Mouse (Mus musculus) thymus, postnatal 10 days (tissue): ENCODE data around the gene Traf4.
"Not testable (repeated sequence)": the region's sequence is repeated elsewhere in the genome, so short reads cannot be mapped to it uniquely, and the experiment has no call there.

Experiments used
- DNase-seq, 2 experiments: peaks; one replicate each; pipeline ENCODE4 v3.0.0; 2021; ENCODE audit warnings: low spot score in 2 of 2

Traf4 gene

DNA sequence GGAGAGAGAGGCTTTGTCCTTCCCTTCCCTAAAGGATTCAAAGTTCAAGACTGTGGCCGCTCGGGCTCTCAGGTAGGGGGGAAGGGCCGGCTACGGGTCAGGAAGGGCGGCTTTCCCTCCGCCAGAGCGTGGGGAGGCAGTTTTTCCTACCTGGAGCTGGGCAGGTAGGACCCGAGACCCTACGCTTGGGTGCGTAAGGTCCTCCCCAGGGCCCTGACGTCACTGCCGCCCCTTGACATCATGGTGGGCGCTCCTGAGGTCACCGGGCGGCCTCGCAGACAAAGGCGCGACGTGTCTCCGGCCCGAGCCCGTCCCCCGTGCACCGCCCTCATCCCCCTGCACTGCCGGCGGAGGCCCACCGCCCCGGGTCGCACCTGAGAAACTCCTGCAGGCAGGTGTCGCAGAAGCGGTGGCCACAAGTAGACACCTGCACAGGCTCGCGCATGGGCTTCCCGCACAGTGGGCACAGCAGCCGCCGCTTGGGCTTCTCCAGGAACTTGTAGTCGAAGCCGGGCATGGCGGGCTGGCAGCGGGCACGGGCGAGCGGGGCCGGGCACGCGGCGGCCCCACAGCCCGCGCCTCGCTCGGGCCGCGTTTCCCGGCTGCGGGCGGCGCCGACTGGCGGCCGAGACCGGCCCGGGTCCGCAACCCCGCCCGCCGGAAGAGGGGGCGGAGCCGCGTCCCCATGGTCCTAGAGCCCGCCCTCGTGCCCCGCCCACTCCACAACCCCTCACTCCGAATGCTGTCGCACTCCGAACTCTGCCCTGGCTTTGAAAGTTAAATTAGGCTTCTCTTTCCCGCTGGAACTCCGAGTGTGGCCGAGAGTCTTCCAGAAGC is at the start of gene Traf4:
Gene Traf4, minus strand, starts transcription at position 666 of the 837 bp plus-strand sequence.
- peak; percentile 75 to 88 for DNase-seq

DNA sequence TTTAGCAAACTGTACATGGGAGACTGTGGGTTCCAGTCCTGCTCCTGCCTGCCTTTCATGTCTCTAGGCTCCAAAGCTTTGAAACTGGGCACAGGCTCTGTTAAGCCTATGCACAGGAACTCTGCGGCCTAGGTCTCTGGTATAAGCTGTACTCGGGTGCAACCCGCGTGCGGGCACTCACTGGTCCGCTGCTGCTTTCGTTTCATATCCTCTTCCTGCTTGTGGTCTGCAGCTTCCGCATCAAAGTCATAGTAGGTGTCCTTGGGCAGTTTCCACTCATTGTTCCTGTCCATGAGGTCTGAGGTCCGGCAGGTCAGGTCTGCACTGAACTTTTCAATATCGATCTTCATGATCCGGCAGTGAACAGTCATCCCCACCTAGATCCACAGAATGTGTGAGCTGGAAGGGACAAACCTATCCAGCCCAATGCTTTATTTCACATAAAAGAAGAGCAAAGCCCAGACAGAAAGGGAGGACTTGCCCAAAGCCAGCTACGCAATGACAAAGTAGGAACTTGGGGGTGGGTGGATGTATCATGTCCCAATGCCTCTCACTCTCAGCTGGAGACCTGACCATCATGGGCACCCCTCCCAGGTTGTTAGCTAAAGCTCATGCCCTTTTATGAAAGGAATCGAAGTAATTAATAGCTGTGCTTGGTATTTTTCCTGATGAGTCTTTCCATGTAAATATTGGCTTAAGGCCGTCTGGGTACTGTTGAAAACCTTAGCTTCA is 47.9 kb upstream of the Traf4 start:
- DNase-seq = no peak

DNA sequence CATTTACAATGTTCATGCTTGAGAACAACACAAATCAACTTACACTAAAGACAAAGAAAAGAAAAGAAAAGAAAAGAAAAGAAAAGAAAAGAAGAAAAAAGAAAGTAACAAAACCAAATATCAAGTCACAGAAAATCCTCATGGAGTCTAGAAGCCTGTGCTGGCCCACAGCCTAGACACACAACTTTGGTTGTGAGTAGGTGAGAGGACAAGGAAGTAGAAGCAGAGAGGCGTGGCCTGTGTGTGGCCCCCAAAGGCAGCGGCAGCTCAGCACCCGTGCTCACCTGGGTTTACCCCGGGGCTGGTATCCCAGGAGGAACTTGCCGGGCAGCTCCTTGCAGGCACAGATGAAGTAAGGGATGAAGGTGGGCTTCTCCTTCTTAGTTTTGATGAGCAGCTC is 46.1 kb upstream of the Traf4 start:
- no peak for DNase-seq

DNA sequence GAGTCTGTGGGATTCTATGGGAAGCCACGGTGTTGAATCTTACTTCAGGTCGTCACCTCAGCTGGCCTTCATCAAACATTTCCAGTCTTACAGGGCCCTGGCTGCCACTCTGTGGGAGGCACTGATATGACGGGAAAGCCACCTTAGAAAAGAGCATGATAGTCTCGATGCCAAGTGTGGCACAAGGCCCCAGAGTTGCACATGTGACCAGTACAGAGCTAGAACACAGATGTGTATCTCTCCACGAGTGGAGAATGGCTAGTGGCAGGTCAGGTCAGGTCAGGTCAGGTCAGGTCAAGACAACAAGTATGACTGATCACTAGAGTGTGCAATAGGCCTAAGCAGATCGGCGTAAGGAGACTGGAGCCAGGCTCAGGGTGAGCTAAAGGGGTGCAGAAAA is 45.2 kb upstream of the Traf4 start:
- no peak for DNase-seq

DNA sequence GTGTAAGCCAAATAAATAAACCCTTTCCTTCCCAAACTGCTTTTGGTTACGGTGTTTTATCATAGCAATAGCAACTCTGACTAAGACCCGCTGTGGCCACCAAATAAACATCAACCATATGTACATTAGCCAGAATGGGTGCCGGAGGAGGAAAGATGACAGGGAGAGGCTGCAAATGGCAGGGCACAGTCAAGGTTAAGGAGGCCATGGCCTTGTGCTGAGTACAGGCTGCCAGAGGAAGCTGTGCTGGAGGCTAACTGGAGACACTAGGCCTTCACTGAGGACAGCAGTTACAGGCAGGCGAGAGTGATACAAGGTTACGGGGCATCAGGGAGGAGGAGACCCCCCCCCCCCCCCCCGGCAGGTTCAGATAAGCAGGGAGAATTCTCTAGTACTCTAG is 44.5 kb upstream of the Traf4 start:
- DNase-seq = no peak

DNA sequence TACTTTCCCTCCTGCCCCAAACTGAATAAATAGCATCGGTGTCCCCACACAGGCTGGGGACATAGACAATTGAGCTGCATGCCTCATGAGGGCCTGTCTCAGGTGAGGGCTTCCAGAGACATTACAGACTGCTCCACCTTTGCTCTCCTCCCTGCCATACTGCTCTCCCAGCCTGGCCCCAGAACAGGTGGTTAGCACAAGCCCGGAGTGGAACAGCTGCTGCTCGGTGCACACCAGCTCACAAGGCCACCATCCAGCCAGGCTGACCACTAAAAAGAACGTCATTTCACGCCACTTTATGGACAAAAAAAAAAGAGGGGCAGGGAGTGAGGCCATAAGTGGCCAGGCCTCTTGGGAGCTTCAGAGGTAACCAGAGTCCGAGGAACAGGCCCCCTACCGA is 41.8 kb upstream of the Traf4 start:
- DNase-seq = no peak

DNA sequence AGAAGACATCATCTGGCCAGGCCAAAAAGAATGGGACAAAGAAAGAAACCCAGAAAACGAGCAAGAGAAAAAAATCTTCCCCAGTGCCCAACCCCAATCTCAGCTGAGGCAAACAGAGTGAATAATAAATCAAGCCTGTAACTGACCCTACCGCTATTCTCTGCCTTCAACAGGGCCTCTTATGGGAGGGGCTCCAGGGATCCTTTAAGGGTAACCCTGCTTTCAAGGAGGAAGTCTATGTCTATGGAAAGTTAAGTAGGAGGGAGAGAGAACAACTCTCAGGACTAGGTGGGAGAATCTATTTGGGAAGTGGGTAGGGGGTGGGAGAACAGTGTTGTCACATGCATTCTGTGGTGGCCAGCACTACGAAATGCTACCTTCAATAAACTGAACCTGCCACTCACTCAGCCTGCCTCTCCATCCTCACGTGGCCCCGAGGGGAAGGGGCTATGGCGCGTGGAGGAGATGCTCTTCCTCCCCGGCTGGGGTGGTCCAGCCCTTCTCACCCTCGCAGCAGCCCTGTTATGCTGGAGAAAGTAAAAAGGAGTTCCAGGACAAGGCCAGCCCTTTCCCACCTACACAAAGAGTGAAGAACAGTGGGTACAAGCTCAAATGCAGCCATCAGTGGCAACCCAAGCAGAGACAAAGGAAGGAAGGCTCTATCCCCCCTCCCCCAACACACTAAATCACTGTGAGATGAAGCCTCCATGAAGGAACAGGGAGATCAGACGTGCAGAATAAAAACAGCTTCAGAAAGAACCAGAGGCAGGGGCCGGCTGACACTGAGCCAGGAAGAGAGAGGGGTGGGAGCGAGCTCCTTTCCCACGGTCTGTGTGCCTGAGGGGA is 40.2 kb upstream of the Traf4 start:
- no peak for DNase-seq

DNA sequence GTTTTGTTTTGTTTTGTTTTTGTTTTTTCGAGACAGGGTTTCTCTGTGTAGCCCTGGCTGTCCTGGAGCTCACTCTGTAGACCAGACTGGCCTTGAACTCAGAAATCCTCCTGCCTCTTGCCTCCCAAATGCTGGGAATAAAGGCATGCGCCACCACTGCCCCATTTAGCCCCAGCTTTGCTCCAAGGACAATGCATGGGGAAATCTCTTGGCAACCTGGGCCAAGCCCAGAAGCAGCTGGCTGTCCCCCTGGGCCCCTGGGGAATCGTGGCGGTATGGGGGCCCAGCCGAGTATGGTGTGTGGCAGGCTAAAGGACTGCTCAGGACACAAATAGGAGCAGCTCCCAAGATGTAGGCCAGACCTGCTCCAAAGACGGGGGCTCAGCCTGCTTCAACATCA is 38.9 kb upstream of the Traf4 start:
- no peak for DNase-seq

DNA sequence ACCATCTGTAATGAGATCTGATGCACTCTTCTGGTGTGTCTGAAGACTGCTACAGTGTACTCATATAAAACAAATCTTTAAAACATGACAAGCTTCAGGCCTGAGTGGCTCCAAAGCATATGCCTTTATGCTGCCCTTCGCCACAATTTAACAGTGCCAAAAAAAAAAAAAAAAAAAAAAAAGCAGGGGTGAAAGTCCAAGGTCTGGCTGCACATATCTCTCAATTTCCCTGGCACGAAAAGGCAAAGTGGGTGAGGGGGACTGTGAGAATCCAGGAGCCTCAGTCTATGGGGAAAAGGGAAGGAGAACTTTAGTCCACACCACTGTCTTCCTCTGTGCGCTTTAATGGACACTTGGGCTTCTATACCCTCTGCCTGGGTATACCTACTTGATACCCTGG is 37.0 kb upstream of the Traf4 start:
- DNase-seq = no peak

DNA sequence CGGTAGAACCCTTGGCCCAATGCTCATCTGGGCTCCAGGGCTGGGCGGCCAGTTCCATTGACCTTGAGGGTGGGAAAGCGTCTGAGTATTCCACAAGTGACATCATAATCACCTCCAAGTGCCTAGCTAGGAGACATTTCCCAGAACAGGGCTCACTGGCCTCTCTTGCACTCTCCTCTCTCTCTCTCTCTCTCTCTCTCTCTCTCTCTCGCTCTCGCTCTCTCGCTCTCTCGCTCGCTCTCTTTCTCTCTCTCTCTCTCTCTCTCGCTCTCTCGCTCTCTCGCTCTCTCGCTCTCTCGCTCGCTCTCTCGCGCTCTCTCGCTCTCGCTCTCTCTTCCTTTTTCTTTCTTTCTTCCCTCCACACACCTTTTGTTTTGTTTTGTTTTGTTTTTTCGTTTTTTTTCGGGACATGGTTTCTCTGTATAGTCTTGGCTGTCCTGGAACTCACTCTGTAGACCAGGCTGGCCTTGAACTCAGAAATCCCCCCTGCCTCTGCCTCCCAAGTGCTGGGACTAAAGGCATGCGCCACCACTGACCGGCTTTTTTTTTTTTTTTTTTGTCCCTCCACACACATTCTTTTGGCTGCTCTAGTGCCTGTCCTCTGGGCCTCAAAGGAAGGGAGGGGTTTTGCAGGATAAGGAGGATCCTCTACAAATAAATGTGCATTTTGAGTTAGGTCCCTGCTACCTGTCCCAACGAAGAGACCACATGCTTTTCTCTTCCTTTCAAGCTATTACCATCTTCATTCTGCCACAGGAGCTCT is 29.9 kb upstream of the Traf4 start:
- DNase-seq = no peak

DNA sequence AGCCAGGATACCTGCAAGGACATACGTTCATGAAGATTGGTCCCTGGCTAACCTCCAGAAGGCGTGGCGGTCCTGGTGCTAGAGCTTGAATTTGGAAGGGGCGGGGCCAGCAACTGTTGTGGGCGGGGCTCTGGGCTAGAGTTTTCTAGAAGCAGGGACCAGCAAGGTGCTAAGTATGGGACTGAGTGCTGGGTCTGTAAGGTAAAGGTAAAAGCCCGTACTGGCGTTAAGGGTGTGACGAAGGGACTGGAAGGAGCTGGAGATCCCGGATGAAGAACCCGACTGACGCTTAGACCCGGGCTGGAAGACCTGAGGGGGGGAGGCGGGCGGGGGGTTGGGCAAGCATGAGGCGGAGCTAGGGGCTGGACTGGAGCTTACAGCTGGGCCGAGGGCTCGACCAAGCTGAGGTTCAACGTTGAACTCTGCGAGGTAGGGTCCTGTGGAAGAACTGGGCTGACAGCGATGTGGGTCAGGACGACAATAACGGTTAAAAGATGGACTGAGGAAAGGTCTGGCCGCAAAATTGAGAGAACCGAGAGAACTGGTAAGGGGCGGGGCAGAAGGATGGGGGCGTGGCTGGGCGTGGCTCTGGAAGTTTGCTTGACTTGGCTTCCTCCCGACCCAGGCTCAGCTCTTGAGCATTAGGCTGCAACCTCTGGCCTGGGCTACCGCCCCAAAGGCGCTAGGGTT is 29.2 kb upstream of the Traf4 start:
- peak in 1 of 2 experiments; percentile 41 for DNase-seq

DNA sequence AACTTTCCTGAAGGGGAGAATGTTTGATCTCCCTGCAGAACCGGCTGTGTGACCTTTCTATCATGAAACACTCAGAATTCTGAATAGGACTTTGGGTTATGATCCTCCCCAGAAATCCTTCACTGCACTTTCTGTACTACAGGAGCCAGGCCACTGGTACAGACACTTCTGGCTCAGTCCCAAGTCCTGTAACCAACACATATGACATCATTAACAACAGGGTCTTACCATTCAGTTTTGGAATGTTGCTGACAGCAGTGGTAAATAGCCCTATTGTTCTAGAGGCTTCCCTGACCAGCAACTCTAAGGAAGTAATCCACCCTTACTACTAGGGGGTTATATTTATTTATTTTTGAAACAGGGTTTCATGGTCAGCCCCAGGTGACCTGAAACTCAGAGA is 27.7 kb upstream of the Traf4 start, which contains the start of gene Proca1:
Gene Proca1, plus strand, starts transcription at position 280 of the 400 bp plus-strand sequence.
- DNase-seq = no peak

DNA sequence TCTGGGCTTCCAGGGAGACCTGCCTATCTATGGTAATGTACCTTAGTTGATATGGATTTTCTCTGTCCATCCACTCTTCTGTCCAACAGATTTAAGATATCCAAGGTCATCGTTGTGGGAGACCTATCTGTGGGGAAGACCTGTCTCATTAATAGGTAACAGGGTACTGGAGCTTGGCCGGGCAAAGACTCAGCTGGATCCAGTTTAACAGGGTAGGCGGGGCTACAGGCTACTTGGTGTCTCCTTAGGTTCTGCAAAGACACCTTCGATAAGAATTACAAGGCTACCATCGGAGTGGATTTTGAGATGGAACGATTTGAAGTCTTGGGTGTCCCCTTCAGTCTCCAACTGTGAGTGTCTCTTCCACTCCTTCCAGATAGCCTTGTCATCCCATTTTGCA is 24.7 kb upstream of the Traf4 start:
- no peak for DNase-seq

DNA sequence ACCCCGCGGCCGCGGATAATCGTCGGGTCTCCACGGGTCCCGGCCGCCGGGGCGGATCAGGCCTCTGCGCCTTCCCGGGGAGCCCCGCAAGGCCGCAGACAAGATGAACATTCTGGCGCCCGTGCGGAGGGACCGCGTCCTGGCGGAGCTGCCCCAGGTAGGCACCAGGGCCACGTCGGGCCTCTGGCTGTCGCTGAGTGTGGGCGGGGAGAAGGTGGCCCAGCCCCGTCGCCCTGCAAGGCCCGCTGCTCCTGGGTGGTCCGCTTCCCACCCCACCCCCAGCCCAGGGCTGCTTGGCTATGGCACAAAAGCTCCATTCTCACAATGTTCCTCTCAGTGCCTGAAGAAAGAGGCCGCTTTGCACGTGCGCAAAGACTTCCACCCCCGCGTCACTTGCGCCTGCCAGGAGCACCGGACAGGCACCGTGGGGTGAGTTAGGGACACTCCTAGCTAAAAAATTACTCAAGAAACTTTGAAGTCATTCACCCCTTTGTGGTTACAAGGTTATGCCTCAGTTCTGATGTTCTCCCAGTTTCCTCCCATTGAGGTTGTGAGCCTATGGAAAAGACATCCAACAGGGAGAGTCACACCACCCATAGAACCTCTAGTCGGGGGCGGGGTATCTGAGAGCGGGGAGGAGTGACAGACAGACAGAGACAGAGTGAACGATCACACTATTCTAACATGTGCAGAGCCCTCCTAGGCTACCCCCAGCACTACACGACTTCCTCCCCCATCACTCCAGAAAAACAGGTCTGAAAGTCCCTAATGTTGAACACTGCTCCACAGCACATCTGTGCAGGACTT is 24.0 kb upstream of the Traf4 start:
- DNase-seq = no peak

DNA sequence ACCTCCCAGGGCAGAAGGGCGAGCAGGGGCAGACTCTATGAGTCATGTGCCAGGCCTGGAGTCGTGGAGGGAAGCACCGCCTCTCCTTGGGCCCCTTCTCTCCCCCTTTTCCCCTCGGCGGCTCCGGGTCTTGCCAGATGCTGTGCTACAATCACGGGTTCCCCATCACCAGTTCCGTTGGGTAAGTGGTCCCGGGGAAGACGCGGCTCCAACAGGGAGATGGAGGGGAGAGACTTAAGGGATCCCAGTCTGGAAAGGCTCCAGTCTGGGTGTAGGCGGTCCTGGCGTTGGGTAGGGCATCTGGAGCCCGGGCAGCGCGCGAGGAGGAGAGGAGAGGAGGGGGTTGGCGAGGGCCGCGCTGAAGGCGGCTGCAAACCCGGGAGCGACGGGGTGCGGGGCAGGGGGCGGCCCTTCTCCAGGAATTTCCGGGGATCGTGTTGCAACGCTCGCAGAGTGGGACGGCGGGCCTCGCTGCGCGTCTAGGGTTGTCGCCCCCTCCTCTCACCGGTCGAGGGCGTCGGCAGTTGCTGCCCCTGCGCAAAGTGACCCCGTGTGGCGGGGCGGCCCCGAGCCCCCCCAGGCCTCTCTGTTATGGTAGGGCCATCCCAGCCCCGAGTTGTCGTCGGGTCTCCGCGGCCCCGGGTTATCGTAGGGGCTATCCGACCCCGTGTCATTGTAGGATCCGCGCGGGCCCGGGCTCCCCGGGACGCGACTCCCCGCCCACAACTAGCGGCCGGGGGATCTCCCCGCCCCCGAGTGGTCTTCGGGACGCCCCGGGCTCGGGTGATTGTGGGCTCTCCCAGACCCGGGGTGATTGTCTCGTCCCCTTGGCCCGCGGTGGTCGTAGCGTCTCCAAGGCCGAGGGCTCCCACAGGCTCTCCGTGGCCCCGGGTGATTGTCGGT is 23.2 kb upstream of the Traf4 start, which contains the start of gene Rab34:
Gene Rab34, plus strand, starts transcription at position 100 of the 903 bp plus-strand sequence.
- no peak for DNase-seq

DNA sequence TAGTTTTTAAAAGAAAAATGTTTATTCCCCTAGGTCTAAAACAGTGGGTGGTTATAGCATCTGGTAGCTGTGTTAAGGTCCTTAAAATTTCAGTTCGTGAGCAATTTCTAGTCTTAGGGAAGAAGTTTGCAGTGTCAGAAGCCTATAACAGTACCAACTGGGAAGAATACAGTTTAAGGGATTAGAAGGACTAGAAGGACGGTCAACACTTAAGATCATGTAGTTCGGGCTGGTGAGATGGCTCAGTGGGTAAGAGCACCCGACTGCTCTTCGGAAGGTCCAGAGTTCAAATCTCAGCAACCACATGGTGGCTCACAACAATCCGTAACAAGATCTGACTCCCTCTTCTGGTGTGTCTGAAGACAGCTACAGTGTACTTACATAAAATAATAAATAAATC is 19.3 kb upstream of the Traf4 start:
- not testable (repeated sequence) for DNase-seq

DNA sequence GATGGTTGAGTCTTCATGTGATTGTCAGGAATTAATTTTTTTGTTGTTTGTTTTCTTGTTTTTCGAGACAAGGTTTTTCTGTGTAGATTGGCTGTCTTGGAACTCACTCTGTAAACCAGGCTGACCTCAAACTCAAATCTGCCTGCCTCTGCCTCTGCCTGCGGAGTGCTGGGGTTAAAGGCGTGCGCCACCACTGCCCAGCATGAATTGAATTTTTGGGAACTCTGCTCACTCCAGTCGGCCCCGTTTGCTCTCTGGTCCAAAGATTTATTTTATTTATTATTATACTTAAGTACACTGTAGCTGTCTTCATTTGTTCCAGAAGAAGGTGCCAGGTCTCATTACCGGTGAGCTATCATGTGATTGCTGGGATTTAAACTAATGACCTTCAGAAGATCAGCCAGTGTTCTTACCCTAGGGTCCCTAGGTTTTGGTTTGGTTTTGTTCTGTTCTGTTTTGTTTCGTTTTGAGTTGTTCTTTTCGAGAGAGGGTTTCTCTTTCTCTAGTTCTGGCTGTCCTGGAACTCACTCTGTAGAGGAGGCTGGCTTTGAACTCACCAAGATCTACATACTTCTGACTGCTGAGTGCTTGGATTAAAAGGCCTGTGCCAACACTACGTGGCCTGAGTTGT is 18.6 kb upstream of the Traf4 start:
- DNase-seq = no peak
